Mouse (Mus musculus): ENCODE data around the gene Itga9. TPM values are rescaled to one million over a fixed set of nuclear protein-coding genes. Genes with fewer than 3 reads are reported as not detected.

Gene Itga9
- polyA plus RNA-seq, 1 experiment from 2014 or later = 0.74 TPM

DNA sequence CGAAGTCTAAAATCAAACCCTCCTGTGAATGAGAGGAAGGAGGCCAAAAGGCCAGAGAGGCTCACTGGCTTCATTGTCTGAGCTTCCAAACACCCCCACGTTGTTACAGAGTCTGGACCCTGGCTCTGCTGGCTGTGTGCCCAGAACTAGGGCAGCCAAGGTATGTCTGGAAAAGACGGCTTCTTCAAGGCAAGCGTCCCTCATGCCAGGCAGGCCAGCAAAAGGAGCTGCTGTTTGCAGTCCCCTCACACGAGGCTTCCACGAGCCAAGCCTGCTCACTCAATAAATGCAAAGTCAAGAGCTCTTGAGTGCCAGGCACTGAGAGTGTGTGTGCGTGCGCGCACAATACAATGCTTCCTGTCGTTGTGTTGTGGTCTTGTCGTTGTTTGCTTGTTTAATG, 224.6 kb downstream of the Itga9 start:
- Histone ChIP-seq H3K27ac (ENCODE audit: low read depth, low read length) (no peak overlapping the region), H3K27me3 (replicated peaks; ENCODE audit: control insufficient read depth, insufficient read depth, low read length) (no peaks in the 10 kb centered on the region), H3K9ac (ENCODE audit: low read depth, low read length) (no peak overlapping the region), H3K4me1 (ENCODE audit: control insufficient read depth, insufficient read depth, low read depth, low read length) (peaks cover 4% of the 10 kb centered on the region), H3K4me3 (ENCODE audit: low read length) (no peak overlapping the region), H3K36me3 (ENCODE audit: control insufficient read depth, insufficient read depth, low read length) (no peaks in the 10 kb centered on the region), H3K9me3 (ENCODE audit: control insufficient read depth, low read length) (no peaks in the 10 kb centered on the region), H3K4me2 (ENCODE audit: low read length) (no peak overlapping the region)
- ATAC-seq = peak; percentile 88
- WGBS = 46% methylated on average over 11 of the region's 11 CpGs

DNA sequence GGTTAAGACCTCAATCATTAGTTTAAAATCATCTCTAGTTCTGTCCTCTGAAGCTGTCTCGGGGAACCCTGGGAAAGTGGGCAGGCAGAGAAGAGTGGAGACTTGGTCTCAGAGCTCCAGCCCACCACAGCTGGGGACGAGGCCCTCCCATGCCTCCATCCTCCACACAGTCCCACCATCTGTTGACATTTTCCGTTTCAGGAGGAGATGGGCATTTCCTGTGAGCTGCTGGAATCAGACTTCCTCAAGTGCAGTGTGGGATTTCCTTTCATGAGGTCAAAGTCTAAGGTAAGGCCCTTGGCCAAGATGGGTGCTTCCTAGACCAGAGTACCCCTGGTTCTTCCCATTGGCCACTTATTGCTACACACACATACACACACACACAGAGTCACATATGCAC, 226.0 kb downstream of the Itga9 start:
- H3K9me3 ChIP-seq (ENCODE audit: control insufficient read depth, low read length) = no peaks in the 10 kb centered on the region
- H3K4me1 ChIP-seq (ENCODE audit: control insufficient read depth, insufficient read depth, low read depth, low read length) = peaks cover 4% of the 10 kb centered on the region
- H3K9ac ChIP-seq (ENCODE audit: low read depth, low read length) = no peak overlapping the region
- no peak for ATAC-seq
- H3K4me3 ChIP-seq (ENCODE audit: low read length) = no peak overlapping the region
- 83% methylated on average over 3 of the region's 3 CpGs for WGBS
- no peaks in the 10 kb centered on the region for H3K27me3 ChIP-seq (replicated peaks; ENCODE audit: control insufficient read depth, insufficient read depth, low read length)
- no peak overlapping the region for H3K27ac ChIP-seq (ENCODE audit: low read depth, low read length)
- H3K36me3 ChIP-seq (ENCODE audit: control insufficient read depth, insufficient read depth, low read length) = no peaks in the 10 kb centered on the region
- H3K4me2 ChIP-seq (ENCODE audit: low read length) = no peak overlapping the region

DNA sequence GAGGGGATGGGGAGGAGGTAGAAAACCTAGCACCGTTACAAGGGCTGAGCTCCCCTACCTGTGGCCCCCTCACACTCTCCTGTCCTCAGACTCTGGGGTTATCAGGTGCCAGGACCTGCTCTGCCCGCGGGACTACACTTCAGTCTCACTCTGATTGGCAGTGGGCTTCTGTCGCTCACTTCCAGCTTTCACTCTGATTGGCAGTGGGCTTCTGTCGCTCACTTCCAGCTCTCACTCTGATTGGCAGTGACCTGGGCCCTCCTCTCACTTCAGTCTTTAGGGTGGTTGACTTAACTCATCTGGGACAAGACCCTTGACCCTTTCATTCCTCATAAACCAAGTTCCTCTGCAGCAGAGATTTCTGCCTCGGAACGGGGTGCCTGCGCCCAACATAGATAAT, 226.9 kb downstream of the Itga9 start:
- ATAC-seq = no peak
- 84% methylated on average over 8 of the region's 8 CpGs for WGBS
- H3K9ac ChIP-seq (ENCODE audit: low read depth, low read length) = no peak overlapping the region
- H3K4me3 ChIP-seq (ENCODE audit: low read length) = no peak overlapping the region
- H3K9me3 ChIP-seq (ENCODE audit: control insufficient read depth, low read length) = no peaks in the 10 kb centered on the region
- no peaks in the 10 kb centered on the region for H3K36me3 ChIP-seq (ENCODE audit: control insufficient read depth, insufficient read depth, low read length)
- H3K27ac ChIP-seq (ENCODE audit: low read depth, low read length) = no peak overlapping the region
- H3K4me2 ChIP-seq (ENCODE audit: low read length) = no peak overlapping the region
- peaks cover 4% of the 10 kb centered on the region for H3K4me1 ChIP-seq (ENCODE audit: control insufficient read depth, insufficient read depth, low read depth, low read length)
- no peaks in the 10 kb centered on the region for H3K27me3 ChIP-seq (replicated peaks; ENCODE audit: control insufficient read depth, insufficient read depth, low read length)

- no peak for ATAC-seq
- H3K9me3 ChIP-seq (ENCODE audit: control insufficient read depth, low read length) = no peaks in the 10 kb centered on the region
- no peak overlapping the region for H3K4me2 ChIP-seq (ENCODE audit: low read length)
- H3K27me3 ChIP-seq (replicated peaks; ENCODE audit: control insufficient read depth, insufficient read depth, low read length) = no peaks in the 10 kb centered on the region
- no peak overlapping the region for H3K9ac ChIP-seq (ENCODE audit: low read depth, low read length)
- no peaks in the 10 kb centered on the region for H3K36me3 ChIP-seq (ENCODE audit: control insufficient read depth, insufficient read depth, low read length)
- H3K4me1 ChIP-seq (ENCODE audit: control insufficient read depth, insufficient read depth, low read depth, low read length) = no peaks in the 10 kb centered on the region
- WGBS = 90% methylated on average over 7 of the region's 7 CpGs
- H3K27ac ChIP-seq (ENCODE audit: low read depth, low read length) = no peak overlapping the region
- H3K4me3 ChIP-seq (ENCODE audit: low read length) = no peak overlapping the region
Measured at GRCm38 (mm10) chr9:118838910-118839667, 232.6 kb downstream of the Itga9 start.

DNA sequence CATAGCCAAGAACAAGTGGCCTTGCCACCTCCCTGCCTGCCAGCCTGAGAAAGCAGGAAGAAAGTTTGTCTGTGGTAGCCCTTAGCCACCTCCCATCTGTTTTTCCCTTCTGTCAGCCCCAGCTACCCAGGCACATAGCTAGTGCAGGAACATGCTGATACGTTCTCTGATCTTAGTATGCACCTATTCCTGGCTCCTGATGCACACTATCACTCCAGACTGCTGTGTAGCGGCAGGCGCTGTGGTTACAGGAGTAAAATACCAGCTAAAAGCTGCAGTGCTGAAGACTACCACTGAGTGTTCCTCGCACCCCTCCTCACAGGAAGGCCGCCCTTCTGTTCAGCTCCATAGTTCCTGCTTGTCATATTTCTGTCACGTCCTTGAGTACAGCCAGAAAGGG, 234.8 kb downstream of the Itga9 start:
- ATAC-seq = no peak
- H3K27me3 ChIP-seq (replicated peaks; ENCODE audit: control insufficient read depth, insufficient read depth, low read length) = no peaks in the 10 kb centered on the region
- no peak overlapping the region for H3K4me3 ChIP-seq (ENCODE audit: low read length)
- no peak overlapping the region for H3K4me2 ChIP-seq (ENCODE audit: low read length)
- H3K27ac ChIP-seq (ENCODE audit: low read depth, low read length) = no peak overlapping the region
- no peaks in the 10 kb centered on the region for H3K36me3 ChIP-seq (ENCODE audit: control insufficient read depth, insufficient read depth, low read length)
- no peaks in the 10 kb centered on the region for H3K4me1 ChIP-seq (ENCODE audit: control insufficient read depth, insufficient read depth, low read depth, low read length)
- no peak overlapping the region for H3K9ac ChIP-seq (ENCODE audit: low read depth, low read length)
- WGBS = 94% methylated on average over 6 of the region's 6 CpGs
- no peaks in the 10 kb centered on the region for H3K9me3 ChIP-seq (ENCODE audit: control insufficient read depth, low read length)

DNA sequence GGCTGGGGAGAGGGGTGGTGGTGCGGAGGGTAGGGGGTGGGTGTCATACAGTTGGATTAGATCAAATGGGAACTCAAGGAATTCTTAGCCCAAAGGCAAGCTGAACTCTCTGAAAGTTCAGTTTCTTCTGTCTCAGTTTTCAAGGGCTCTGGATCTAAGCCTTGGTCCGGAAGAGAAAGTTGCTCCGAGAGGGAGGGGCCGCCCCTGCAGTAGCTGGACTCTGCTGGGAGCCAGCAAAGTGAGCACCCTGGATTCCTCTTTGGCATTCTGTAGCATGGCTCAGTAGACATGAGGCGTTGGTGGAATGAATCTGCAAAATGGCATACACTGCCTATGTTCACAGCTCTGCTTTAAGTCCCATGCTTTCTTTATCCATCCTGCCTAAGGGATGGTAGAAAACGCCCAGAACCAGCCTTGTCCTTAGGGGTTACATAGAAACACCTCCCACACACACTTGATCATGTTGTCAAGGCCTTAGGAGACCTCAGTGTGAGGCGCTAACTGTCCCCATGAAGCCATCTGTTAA, 235.5 kb downstream of the Itga9 start:
- Histone ChIP-seq H3K9ac (ENCODE audit: low read depth, low read length) (no peak overlapping the region), H3K4me3 (ENCODE audit: low read length) (no peak overlapping the region), H3K4me1 (ENCODE audit: control insufficient read depth, insufficient read depth, low read depth, low read length) (no peaks in the 10 kb centered on the region), H3K4me2 (ENCODE audit: low read length) (no peak overlapping the region), H3K36me3 (ENCODE audit: control insufficient read depth, insufficient read depth, low read length) (no peaks in the 10 kb centered on the region), H3K27ac (ENCODE audit: low read depth, low read length) (no peak overlapping the region), H3K9me3 (ENCODE audit: control insufficient read depth, low read length) (no peaks in the 10 kb centered on the region), H3K27me3 (replicated peaks; ENCODE audit: control insufficient read depth, insufficient read depth, low read length) (no peaks in the 10 kb centered on the region)
- 81% methylated on average over 7 of the region's 7 CpGs for WGBS
- ATAC-seq = no peak

DNA sequence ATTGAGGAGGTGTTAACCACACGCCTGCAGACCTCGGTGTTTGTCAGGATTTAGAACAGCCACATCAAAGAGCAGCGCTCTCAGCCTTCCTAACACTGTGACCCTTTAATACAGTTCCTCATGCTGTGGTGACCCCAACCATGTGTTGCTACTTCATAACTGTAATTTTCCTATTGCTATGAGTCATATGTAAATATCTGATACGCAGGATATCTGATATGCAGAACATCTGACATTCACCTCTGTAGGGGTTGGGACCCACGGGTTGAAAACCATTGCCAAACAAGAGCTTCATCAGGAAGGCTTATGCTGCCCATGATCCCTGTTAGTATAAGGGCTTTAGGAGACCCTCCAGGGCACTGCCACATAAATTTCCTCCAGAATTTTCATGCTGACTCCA, 237.2 kb downstream of the Itga9 start:
- Histone ChIP-seq H3K4me2 (ENCODE audit: low read length) (no peak overlapping the region), H3K36me3 (ENCODE audit: control insufficient read depth, insufficient read depth, low read length) (no peaks in the 10 kb centered on the region), H3K27ac (ENCODE audit: low read depth, low read length) (no peak overlapping the region), H3K4me3 (ENCODE audit: low read length) (no peak overlapping the region), H3K4me1 (ENCODE audit: control insufficient read depth, insufficient read depth, low read depth, low read length) (no peaks in the 10 kb centered on the region), H3K9me3 (ENCODE audit: control insufficient read depth, low read length) (no peaks in the 10 kb centered on the region), H3K9ac (ENCODE audit: low read depth, low read length) (no peak overlapping the region), H3K27me3 (replicated peaks; ENCODE audit: control insufficient read depth, insufficient read depth, low read length) (no peaks in the 10 kb centered on the region)
- 91% methylated on average over 5 of the region's 5 CpGs for WGBS
- ATAC-seq = no peak

- H3K4me2 ChIP-seq (ENCODE audit: low read length) = no peak overlapping the region
- no peaks in the 10 kb centered on the region for H3K4me1 ChIP-seq (ENCODE audit: control insufficient read depth, insufficient read depth, low read depth, low read length)
- ATAC-seq = no peak
- WGBS = 68% methylated on average over 5 of the region's 5 CpGs
- no peaks in the 10 kb centered on the region for H3K9me3 ChIP-seq (ENCODE audit: control insufficient read depth, low read length)
- H3K27me3 ChIP-seq (replicated peaks; ENCODE audit: control insufficient read depth, insufficient read depth, low read length) = no peaks in the 10 kb centered on the region
- no peaks in the 10 kb centered on the region for H3K36me3 ChIP-seq (ENCODE audit: control insufficient read depth, insufficient read depth, low read length)
- H3K9ac ChIP-seq (ENCODE audit: low read depth, low read length) = no peak overlapping the region
- no peak overlapping the region for H3K4me3 ChIP-seq (ENCODE audit: low read length)
- H3K27ac ChIP-seq (ENCODE audit: low read depth, low read length) = no peak overlapping the region
Measured at GRCm38 (mm10) chr9:118845003-118845402, 238.5 kb downstream of the Itga9 start.

DNA sequence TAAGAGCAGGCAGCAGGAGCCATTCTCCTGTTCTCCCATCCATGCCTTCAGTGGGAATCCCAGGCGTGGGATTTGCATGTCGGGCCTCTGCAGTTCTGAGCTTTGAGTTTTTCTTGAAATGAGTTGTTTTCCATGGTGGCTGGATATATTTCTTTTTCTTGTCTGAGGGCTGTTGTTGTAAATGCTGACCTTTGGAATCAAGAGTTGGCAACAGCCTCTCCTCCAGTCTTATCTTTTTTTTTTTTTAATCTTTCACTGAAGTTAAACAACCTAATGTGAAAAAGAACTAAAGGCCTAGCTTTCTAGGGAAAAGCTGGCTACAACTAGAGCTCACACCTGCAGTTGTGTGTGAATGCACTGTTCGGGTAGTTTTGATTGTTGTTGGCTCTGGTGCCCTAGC, 240.3 kb downstream of the Itga9 start:
- Histone ChIP-seq H3K9ac (ENCODE audit: low read depth, low read length) (no peak overlapping the region), H3K27ac (ENCODE audit: low read depth, low read length) (no peak overlapping the region), H3K27me3 (replicated peaks; ENCODE audit: control insufficient read depth, insufficient read depth, low read length) (no peaks in the 10 kb centered on the region), H3K4me1 (ENCODE audit: control insufficient read depth, insufficient read depth, low read depth, low read length) (no peaks in the 10 kb centered on the region), H3K4me2 (ENCODE audit: low read length) (no peak overlapping the region), H3K9me3 (ENCODE audit: control insufficient read depth, low read length) (no peaks in the 10 kb centered on the region), H3K4me3 (ENCODE audit: low read length) (no peak overlapping the region), H3K36me3 (ENCODE audit: control insufficient read depth, insufficient read depth, low read length) (no peaks in the 10 kb centered on the region)
- WGBS = 87% methylated on average over 3 of the region's 3 CpGs
- no peak for ATAC-seq
